Mouse (Mus musculus) liver, adult 2 months (tissue): ENCODE measurements around the gene Clhc1. TPM values are rescaled to one million over a fixed set of nuclear protein-coding genes. Genes with fewer than 3 reads are reported as not detected.

Experiments used
- DNase-seq: peaks from one replicate; pipeline ENCODE4 v3.0.0-alpha.2; 2011; ENCODE audit warnings: low read depth, low spot score; ENCODE audit errors: extremely low read depth
- H3K27ac ChIP-seq: fragments of 200-500 bp; replicated peaks from 2 replicates; pipeline ENCODE4 v1.5.1; 2012; ENCODE audit warnings: low read depth, mild to moderate bottlenecking, control low read depth, inconsistent platforms, low read length; ENCODE audit not compliant: insufficient read depth
- H3K27me3 ChIP-seq: fragments of 200-500 bp; 2 replicates; pipeline ENCODE4 v1.6.1; 2012; ENCODE audit warnings: mild to moderate bottlenecking, moderate library complexity, low read length, inconsistent platforms; ENCODE audit not compliant: control insufficient read depth, insufficient read depth
- H3K36me3 ChIP-seq: fragments of 200-500 bp; 2 replicates; pipeline ENCODE4 v1.6.1; 2012; ENCODE audit warnings: low read length, inconsistent platforms; ENCODE audit not compliant: control insufficient read depth, insufficient read depth
- H3K4me1 ChIP-seq: fragments of 200-500 bp; 2 replicates; pipeline ENCODE4 v1.6.1; 2011; ENCODE audit warnings: low read length; ENCODE audit not compliant: control insufficient read depth, insufficient read depth
- H3K4me3 ChIP-seq: fragments of 200-500 bp; 2 replicates; pipeline ENCODE4 v1.5.1; 2011; ENCODE audit warnings: low read depth, mild to moderate bottlenecking, control low read depth, low read length, moderate library complexity; ENCODE audit not compliant: insufficient read depth
- H3K79me2 ChIP-seq: fragments of 200-500 bp; 2 replicates; pipeline ENCODE4 v1.6.1; 2012; ENCODE audit warnings: inconsistent platforms, mild to moderate bottlenecking, low read length, moderate library complexity; ENCODE audit not compliant: control insufficient read depth, insufficient read depth
- H3K9ac ChIP-seq: fragments of 200-500 bp; 2 replicates; pipeline ENCODE4 v1.6.1; 2012; ENCODE audit warnings: low read depth, mild to moderate bottlenecking, control low read depth, inconsistent platforms, low read length
- CTCF ChIP-seq: fragments of 200-500 bp; IDR thresholded peaks from 2 replicates; pipeline ENCODE4 v1.5.1; 2011; ENCODE audit warnings: low read depth, low read length, control low read depth
- POLR2A ChIP-seq: fragments of 200-500 bp; IDR thresholded peaks from 2 replicates; pipeline ENCODE4 v1.6.1; 2011; ENCODE audit warnings: low read length, control low read depth; ENCODE audit not compliant: insufficient read depth; ENCODE audit errors: extremely low read depth
- WGBS: fragments of 180-500 bp; shearing (Covaris S2); methylation state at CpG from one replicate; pipeline ENCODE4 v1.1.7; 2018; 5-methylcytosine and 5-hydroxymethylcytosine counted together
- polyA plus RNA-seq: library from polyadenylated mRNA; depleted of rRNA; stranded (reverse); fragments of >200 nt; gene quantifications from 2 replicates; pipeline ENCODE4 v1.2.3, GENCODE M21; 2012
- total RNA-seq: library from RNA; depleted of rRNA; stranded (reverse); fragments of >200 nt; gene quantifications from 2 replicates; pipeline ENCODE4 v1.2.3, GENCODE M21; 2014

Gene Clhc1
- total and polyA plus RNA-seq, 2 experiments, result 0.28 TPM; not detected in 1

DNA sequence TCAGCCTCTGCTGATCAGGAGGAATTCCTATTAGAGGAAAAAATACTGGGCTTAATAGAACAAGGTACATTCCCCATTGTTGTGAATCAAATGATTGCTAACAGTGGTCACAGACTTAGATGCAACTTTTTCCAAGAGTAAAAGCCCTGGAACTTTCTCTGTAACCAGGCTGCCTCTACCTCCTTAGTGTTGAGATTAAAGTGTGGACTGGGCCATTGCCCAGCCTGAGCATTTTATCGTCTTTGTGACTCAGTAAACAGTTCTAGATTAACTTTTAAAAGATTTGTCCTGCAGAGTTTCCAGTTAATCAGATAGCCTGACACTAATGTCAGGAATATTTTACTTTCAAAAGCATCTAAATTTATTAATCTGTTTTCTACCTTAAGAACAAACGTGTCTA is 988 bp upstream of the Clhc1 start:
- DNase-seq, result no peak
- Histone ChIP-seq H3K79me2 (peaks cover 5% of the 10 kb centered on the region; the same call in 1 of the 2 replicates), H3K9ac (no peak overlapping the region), H3K4me3 (peak overlapping the region; percentile 95; the same call in 1 of the 2 replicates), H3K4me1 (peaks cover 10% of the 10 kb centered on the region; the same call in 1 of the 2 replicates), H3K27ac (no peak overlapping the region), H3K36me3 (peaks cover 28% of the 10 kb centered on the region), H3K27me3 (no peaks in the 10 kb centered on the region)
- no peak for TF ChIP-seq POLR2A
- TF ChIP-seq CTCF, result no peak
- WGBS, result 3% methylated on average over 2 of the region's 2 CpGs

- TF ChIP-seq POLR2A (no peak), CTCF (no peak)
- H3K79me2 ChIP-seq, result peaks cover 5% of the 10 kb centered on the region; the same call in 1 of the 2 replicates
- WGBS, result under 1% methylated on average over 27 of the region's 27 CpGs
- H3K36me3 ChIP-seq, result peaks cover 25% of the 10 kb centered on the region
- H3K9ac ChIP-seq, result peak overlapping the region; percentile 85
- peak overlapping the region; percentile 95 for H3K4me3 ChIP-seq
- H3K4me1 ChIP-seq, result peaks cover 10% of the 10 kb centered on the region; the same call in 1 of the 2 replicates
- no peak for DNase-seq
- peak overlapping the region; percentile 81 for H3K27ac ChIP-seq
- H3K27me3 ChIP-seq, result no peaks in the 10 kb centered on the region
Measured at GRCm38 (mm10) chr11:29547249-29547751, 450 bp upstream of the Clhc1 start.

GRCm38 (mm10) chr11:29548504-29549424 is 1.0 kb downstream of the Clhc1 start:
- Histone ChIP-seq H3K4me3 (peak overlapping the region; percentile 44), H3K4me1 (peaks cover 10% of the 10 kb centered on the region; the same call in 1 of the 2 replicates), H3K27me3 (no peaks in the 10 kb centered on the region), H3K79me2 (peaks cover 5% of the 10 kb centered on the region; the same call in 1 of the 2 replicates), H3K27ac (peak overlapping the region; percentile 28; the same call in 1 of the 2 replicates), H3K36me3 (peaks cover 23% of the 10 kb centered on the region), H3K9ac (peak overlapping the region; percentile 41)
- DNase-seq, result no peak
- 21% methylated on average over 23 of the region's 23 CpGs for WGBS
- TF ChIP-seq POLR2A, result no peak

DNA sequence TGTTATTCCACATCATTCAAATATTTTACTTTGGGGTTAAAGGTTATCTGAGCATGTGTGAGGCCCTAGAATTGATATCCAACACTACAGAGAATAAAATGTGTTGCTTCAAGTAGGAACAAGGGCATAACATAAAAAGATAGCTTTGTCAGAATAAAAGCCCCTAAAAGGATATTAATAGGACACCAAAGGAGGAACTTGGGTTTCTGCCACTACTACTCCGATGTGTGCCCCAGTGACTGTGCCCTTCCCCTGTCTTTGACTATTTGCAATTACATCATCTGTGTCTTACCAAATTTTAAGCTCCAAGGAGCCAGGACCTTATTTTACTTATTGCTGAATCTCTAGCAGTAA is 1.7 kb downstream of the Clhc1 start:
- Histone ChIP-seq H3K27ac (no peak overlapping the region), H3K4me1 (peaks cover 10% of the 10 kb centered on the region; the same call in 1 of the 2 replicates), H3K79me2 (peaks cover 5% of the 10 kb centered on the region; the same call in 1 of the 2 replicates), H3K4me3 (no peak overlapping the region), H3K9ac (no peak overlapping the region), H3K27me3 (no peaks in the 10 kb centered on the region), H3K36me3 (peaks cover 16% of the 10 kb centered on the region)
- WGBS, result 9% methylated on average over 1 of the region's 1 CpGs
- TF ChIP-seq POLR2A, result no peak
- TF ChIP-seq CTCF, result no peak
- peak; percentile 40 for DNase-seq

DNA sequence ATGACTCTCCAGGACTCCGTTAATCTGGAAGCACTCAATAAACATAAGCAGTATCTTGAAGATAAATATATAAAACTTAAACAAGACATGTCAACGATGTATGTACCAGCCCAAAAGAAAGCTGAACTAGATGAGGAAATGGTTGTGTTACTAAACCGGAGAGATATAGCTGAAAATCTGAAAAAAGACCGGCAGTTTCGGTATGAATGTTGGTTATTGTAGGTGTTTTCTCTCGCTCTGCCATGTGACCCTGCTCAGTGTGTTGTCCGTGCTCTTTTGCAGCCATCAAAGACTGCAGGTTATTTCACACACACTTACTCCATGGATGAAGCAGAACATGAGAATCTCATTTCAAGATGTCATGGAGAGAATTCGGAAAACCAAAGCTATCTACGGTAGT is 12.7 kb downstream of the Clhc1 start:
- 87% methylated on average over 9 of the region's 9 CpGs for WGBS
- Histone ChIP-seq H3K79me2 (no peaks in the 10 kb centered on the region), H3K27me3 (no peaks in the 10 kb centered on the region), H3K27ac (no peak overlapping the region), H3K4me3 (no peak overlapping the region), H3K4me1 (no peaks in the 10 kb centered on the region), H3K9ac (no peak overlapping the region), H3K36me3 (no peaks in the 10 kb centered on the region)
- TF ChIP-seq POLR2A (no peak), CTCF (no peak)
- DNase-seq, result no peak

DNA sequence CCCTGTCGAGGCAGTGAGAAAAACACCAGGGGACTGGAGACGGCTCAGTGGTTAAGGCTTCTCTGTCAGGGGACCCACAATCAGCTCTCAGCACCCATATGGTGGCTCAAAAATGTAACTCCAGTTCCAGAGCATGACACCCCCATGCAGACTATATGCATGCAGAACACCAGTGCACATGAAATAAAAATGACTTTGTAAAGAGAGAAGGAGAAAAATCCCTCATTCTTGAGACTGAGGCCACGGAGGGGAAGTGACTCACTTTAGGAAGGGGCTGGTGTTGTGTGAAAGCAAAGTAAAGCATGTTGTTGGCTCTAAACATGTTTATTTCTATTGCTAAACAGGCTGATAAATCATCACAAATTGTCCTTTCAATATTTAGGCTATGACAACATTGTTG is 13.2 kb downstream of the Clhc1 start:
- TF ChIP-seq POLR2A (no peak), CTCF (no peak)
- 90% methylated on average over 3 of the region's 3 CpGs for WGBS

More for the DNA sequence above, 13.2 kb downstream of the Clhc1 start:
- no peaks in the 10 kb centered on the region for H3K4me1 ChIP-seq
- no peaks in the 10 kb centered on the region for H3K27me3 ChIP-seq
- no peak overlapping the region for H3K27ac ChIP-seq
- DNase-seq, result no peak
- H3K36me3 ChIP-seq, result no peaks in the 10 kb centered on the region
- no peaks in the 10 kb centered on the region for H3K79me2 ChIP-seq
- H3K4me3 ChIP-seq, result no peak overlapping the region
- no peak overlapping the region for H3K9ac ChIP-seq
